Mouse (Mus musculus) embryonic facial prominence, embryonic 10.5 days (tissue): ENCODE data around the gene Satb2. TPM values are rescaled to one million over a fixed set of nuclear protein-coding genes. Genes with fewer than 3 reads are reported as not detected.

ENCODE experiments used
- DNase-seq: peaks from one replicate; pipeline ENCODE4 v3.0.0-alpha.2; 2017; ENCODE audit warnings: low spot score
- H3K27ac ChIP-seq: fragments of 300-500 bp; sonication (generic); replicated peaks from 2 replicates; pipeline ENCODE4 v1.5.1; 2016; ENCODE audit warnings: mild to moderate bottlenecking
- H3K27me3 ChIP-seq: fragments of 300-500 bp; sonication (generic); replicated peaks from 2 replicates; pipeline ENCODE4 v1.6.1; 2016; ENCODE audit warnings: low read depth, mild to moderate bottlenecking; ENCODE audit not compliant: poor library complexity, severe bottlenecking
- H3K36me3 ChIP-seq: fragments of 300-500 bp; sonication (generic); replicated peaks from 2 replicates; pipeline ENCODE4 v1.6.1; 2016; ENCODE audit warnings: mild to moderate bottlenecking, moderate library complexity
- H3K4me1 ChIP-seq: fragments of 300-500 bp; sonication (generic); 2 replicates; pipeline ENCODE4 v1.6.1; 2016
- H3K4me3 ChIP-seq: fragments of 300-500 bp; sonication (generic); 2 replicates; pipeline ENCODE4 v1.5.1; 2016; ENCODE audit warnings: mild to moderate bottlenecking, moderate library complexity
- H3K9me3 ChIP-seq: fragments of 300-500 bp; sonication (generic); 2 replicates; pipeline ENCODE4 v1.6.1; 2016; ENCODE audit warnings: mild to moderate bottlenecking
- WGBS: fragments of 180-500 bp; shearing (Covaris S2); methylation state at CpG from one replicate; pipeline ENCODE4 v1.1.7; 2016; 5-methylcytosine and 5-hydroxymethylcytosine counted together
- polyA plus RNA-seq: library from polyadenylated mRNA; unstranded; fragments of >200 nt; fragmentation: Nextera tagmentation; extraction: Ambion mirVana; gene quantifications from 2 replicates; pipeline ENCODE4 v1.2.1, GENCODE M21; 2016

Satb2 gene
- polyA plus RNA-seq, 1 experiment from 2014 or later, result 11.3 TPM

- peaks cover 12% of the 10 kb centered on the region for H3K4me1 ChIP-seq
- no peak overlapping the region for H3K4me3 ChIP-seq
- no peaks in the 10 kb centered on the region for H3K27me3 ChIP-seq
- WGBS, result 85% methylated on average over 8 of the region's 8 CpGs
- no peak overlapping the region for H3K27ac ChIP-seq
- DNase-seq, result no peak
- H3K36me3 ChIP-seq, result peaks cover 17% of the 10 kb centered on the region; the same call in 1 of the 2 replicates
- H3K9me3 ChIP-seq, result no peaks in the 10 kb centered on the region
Measured at GRCm38 (mm10) chr1:56845523-56846118, 132.8 kb downstream of the Satb2 start.

DNA sequence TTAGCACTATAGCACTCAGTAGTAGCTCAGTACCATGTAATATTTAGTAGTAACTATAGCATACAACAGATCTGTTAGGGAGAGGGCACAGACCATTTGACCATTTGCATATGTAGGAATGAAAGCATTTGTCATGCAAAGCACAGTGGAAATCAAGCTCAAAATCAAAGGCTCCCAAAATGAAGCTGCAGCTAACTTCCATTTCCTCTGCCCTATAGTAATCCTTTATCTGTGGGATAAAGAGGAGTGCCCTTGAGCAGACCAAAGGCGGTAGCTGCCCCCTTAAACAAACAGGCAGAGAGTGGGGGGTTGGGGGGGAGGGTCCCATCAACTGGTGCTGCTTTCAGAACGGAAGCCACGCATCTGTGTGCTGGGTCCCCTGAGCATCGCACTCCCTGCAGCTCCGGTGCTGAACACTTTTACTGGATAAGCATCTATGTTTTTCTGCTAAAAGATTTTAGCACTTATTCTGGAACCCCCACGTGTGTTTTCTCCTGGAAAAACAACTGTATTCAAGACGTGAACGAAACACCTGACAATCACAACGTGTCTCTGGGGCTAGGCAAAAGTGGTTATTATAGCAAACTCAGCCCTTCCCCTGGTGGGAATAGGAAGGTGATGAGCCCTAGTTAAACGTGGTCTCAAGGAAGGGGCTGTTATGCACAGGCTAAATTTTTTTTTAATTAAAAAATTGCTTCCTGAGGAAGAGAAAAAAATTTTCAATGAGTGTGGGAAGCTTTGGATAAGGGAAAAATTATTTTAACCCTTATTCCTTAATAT lies 133.7 kb downstream of the Satb2 start:
- no peaks in the 10 kb centered on the region for H3K27me3 ChIP-seq
- peaks cover 12% of the 10 kb centered on the region for H3K4me1 ChIP-seq
- H3K36me3 ChIP-seq, result peaks cover 15% of the 10 kb centered on the region; the same call in 1 of the 2 replicates
- 21% methylated on average over 10 of the region's 10 CpGs for WGBS
- H3K27ac ChIP-seq, result no peak overlapping the region
- no peaks in the 10 kb centered on the region for H3K9me3 ChIP-seq
- DNase-seq, result peak; percentile 13
- H3K4me3 ChIP-seq, result no peak overlapping the region

DNA sequence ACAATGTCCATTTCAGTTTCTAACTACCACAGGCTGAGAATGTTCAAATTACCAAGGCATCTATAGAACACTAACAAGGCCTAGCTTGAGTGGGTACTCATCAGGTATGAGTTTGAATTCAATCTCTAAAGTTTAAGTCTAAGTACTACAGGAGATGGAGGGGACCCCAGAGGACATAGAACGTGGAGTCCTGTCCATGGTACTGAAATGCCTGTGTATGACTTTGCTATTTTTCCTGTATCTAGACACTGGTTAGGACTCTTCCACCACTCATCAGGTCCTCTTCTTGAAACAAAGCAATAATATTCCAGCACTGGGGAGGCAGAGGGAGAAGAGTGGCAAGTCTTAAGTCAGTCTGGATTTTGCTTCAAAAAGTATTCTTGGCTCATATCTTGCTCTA lies 139.5 kb downstream of the Satb2 start:
- no peak for DNase-seq
- Histone ChIP-seq H3K27ac (no peak overlapping the region), H3K4me1 (peaks cover 7% of the 10 kb centered on the region), H3K36me3 (peaks cover 18% of the 10 kb centered on the region), H3K4me3 (no peak overlapping the region), H3K27me3 (no peaks in the 10 kb centered on the region), H3K9me3 (no peaks in the 10 kb centered on the region)
- 60% methylated on average over 1 of the region's 1 CpGs for WGBS

DNA sequence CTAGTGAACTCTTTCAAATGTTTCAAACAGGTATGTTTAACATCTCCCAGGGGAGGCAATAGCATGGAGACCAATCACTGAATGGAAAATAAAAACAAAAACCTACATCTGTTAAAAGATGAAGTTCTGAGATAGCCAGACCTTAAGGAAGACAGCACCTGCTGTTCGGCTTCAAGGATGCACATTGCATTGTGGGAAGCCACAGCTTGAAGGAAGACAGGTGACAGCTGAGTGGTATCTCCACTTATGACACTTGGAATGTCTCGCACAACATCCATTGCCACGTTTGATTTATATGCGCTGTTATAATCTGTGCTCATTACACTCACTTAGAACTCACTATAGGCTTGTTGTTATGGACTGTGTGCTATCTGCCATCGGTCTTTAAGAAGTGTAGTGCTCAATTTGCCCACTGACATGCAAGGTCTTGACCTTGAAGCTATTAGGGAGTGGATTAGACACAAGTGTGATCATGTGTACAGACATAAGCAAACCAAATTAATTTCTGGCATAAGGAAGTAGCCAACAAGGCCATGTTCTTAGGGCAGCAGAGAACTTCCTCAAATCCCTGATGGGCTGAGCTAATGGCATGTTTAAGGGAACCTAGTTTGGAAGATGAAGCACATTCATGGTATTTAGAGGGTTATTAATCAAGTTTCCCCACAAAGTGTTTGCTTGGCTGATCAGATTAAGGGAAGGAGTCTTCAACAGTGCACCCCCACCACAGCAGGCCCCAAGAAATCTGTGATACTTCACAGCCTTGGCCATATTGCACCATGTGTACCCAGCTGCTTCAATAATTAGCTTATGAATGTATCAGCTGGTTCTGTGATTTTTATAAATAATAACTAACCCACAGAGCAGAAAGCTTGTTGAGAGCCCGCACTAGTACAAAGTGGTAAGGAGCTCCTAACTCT lies 144.2 kb downstream of the Satb2 start:
- Histone ChIP-seq H3K9me3 (no peaks in the 10 kb centered on the region), H3K27ac (no peak overlapping the region), H3K4me1 (peaks cover 19% of the 10 kb centered on the region), H3K36me3 (peaks cover 25% of the 10 kb centered on the region), H3K4me3 (no peak overlapping the region), H3K27me3 (no peaks in the 10 kb centered on the region)
- no peak for DNase-seq
- 85% methylated on average over 6 of the region's 6 CpGs for WGBS

GRCm38 (mm10) chr1:56833307-56833706 lies 145.1 kb downstream of the Satb2 start:
- no peaks in the 10 kb centered on the region for H3K27me3 ChIP-seq
- H3K27ac ChIP-seq, result 0 out of 2 replicates have a peak overlapping the region, but pooled peaks have one; percentile 3
- H3K4me1 ChIP-seq, result peaks cover 19% of the 10 kb centered on the region
- peaks cover 22% of the 10 kb centered on the region for H3K36me3 ChIP-seq
- H3K4me3 ChIP-seq, result no peak overlapping the region
- WGBS, result 28% methylated on average over 6 of the region's 6 CpGs
- H3K9me3 ChIP-seq, result no peaks in the 10 kb centered on the region
- DNase-seq, result peak; percentile 56

DNA sequence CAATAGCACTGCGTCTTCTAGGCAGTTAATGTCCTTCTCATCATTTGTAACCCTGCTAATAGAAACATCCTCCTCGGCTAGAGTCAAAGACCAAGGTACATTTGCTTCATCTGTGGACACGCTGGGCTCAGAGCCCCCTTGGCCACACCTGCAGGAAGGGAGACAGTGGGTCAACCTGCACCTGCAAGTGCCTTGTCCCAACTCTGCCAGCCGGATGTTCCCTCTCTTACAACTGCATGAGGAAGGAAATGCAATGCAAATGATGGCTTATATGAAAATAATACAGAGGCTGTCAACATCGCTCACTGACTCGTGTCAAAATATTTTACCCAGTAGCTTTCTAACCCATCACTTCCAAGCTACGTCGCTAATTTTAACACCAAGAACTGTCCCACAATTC lies 145.7 kb downstream of the Satb2 start:
- no peaks in the 10 kb centered on the region for H3K27me3 ChIP-seq
- 88% methylated on average over 8 of the region's 8 CpGs for WGBS
- no peaks in the 10 kb centered on the region for H3K9me3 ChIP-seq
- peaks cover 26% of the 10 kb centered on the region for H3K36me3 ChIP-seq
- H3K4me1 ChIP-seq, result peaks cover 19% of the 10 kb centered on the region
- H3K27ac ChIP-seq, result no peak overlapping the region; the same call in 1 of the 2 replicates
- no peak for DNase-seq
- no peak overlapping the region for H3K4me3 ChIP-seq

GRCm38 (mm10) chr1:56822735-56823134 lies 155.7 kb downstream of the Satb2 start:
- Histone ChIP-seq H3K4me3 (no peak overlapping the region), H3K36me3 (peaks cover 3% of the 10 kb centered on the region; the same call in 1 of the 2 replicates), H3K9me3 (no peaks in the 10 kb centered on the region), H3K27me3 (no peaks in the 10 kb centered on the region), H3K27ac (no peak overlapping the region), H3K4me1 (no peaks in the 10 kb centered on the region)
- 88% methylated on average over 5 of the region's 5 CpGs for WGBS
- no peak for DNase-seq

DNA sequence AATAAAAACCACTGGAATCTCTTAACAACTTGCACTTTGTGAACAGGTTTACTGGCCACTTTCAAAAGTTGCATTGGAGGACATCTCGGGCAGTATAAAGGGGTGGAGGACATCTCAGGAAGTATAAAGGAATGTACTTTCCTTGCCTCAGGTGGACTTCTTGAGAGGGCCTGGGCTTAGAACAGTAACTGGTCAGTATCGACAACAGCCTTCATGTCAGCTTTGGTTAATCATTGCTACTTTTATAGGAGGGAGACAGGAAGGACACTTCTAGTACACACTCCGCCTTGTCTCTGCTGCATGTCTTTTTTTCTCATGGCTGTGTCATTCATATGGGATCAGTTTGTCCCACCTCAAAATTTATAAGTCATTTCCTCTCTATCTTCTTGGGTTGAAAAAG lies 156.4 kb downstream of the Satb2 start:
- peaks cover 1% of the 10 kb centered on the region; the same call in 1 of the 2 replicates for H3K4me1 ChIP-seq
- WGBS, result 90% methylated on average over 3 of the region's 3 CpGs
- DNase-seq, result no peak
- H3K27ac ChIP-seq, result no peak overlapping the region
- no peak overlapping the region for H3K4me3 ChIP-seq
- no peaks in the 10 kb centered on the region for H3K27me3 ChIP-seq
- peaks cover 3% of the 10 kb centered on the region; the same call in 1 of the 2 replicates for H3K36me3 ChIP-seq
- H3K9me3 ChIP-seq, result no peaks in the 10 kb centered on the region

DNA sequence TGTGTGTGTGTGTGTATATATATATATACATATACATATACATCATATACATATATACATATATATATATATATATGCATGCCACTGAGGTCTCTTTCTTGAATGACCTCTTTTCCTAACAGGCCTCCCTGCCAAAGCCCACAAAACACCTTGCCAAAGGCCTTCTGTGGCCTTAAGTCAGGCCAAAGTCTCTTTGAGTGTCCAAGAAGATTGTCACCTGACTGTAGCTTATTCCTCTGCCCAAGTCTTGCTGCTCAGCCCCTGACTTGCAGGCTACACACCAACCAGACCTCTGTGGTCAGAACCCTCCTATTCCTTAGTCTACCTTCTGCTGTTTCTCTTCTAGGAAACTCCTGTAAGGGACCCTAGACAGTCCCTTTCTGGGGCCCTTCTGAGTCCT lies 164.9 kb downstream of the Satb2 start:
- Histone ChIP-seq H3K9me3 (no peaks in the 10 kb centered on the region), H3K4me1 (peaks cover 3% of the 10 kb centered on the region; the same call in 1 of the 2 replicates), H3K36me3 (no peaks in the 10 kb centered on the region; the same call in 1 of the 2 replicates), H3K4me3 (no peak overlapping the region), H3K27me3 (no peaks in the 10 kb centered on the region), H3K27ac (no peak overlapping the region)
- DNase-seq, result no peak

DNA sequence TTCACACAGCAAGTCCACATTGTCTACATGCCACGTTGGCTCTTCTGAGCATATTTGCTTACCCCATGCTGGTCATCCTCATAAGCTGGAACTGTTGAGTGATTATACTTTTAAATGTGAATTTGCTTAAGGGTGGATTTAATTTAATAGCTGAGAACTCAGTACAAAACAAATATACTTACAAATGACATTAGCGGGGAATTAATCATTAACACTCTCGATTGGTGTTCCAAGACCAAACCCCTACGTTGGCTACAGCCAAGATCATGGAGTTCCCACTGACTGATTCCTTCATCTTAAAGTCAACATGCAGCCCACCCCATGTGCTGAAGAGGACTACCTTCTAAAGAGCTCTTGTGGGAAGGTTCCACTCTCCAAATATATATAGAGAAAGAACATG lies 165.5 kb downstream of the Satb2 start:
- Histone ChIP-seq H3K27ac (no peak overlapping the region), H3K9me3 (no peaks in the 10 kb centered on the region), H3K4me3 (no peak overlapping the region), H3K4me1 (peaks cover 3% of the 10 kb centered on the region; the same call in 1 of the 2 replicates), H3K27me3 (no peaks in the 10 kb centered on the region), H3K36me3 (no peaks in the 10 kb centered on the region; the same call in 1 of the 2 replicates)
- no peak for DNase-seq
- 91% methylated on average over 4 of the region's 4 CpGs for WGBS

- no peaks in the 10 kb centered on the region for H3K4me1 ChIP-seq
- no peak overlapping the region for H3K27ac ChIP-seq
- no peaks in the 10 kb centered on the region; the same call in 1 of the 2 replicates for H3K36me3 ChIP-seq
- no peaks in the 10 kb centered on the region for H3K27me3 ChIP-seq
- DNase-seq, result no peak
- no peaks in the 10 kb centered on the region for H3K9me3 ChIP-seq
- 93% methylated on average over 3 of the region's 3 CpGs for WGBS
- no peak overlapping the region for H3K4me3 ChIP-seq
Measured at GRCm38 (mm10) chr1:56811486-56811885, 167.0 kb downstream of the Satb2 start.

DNA sequence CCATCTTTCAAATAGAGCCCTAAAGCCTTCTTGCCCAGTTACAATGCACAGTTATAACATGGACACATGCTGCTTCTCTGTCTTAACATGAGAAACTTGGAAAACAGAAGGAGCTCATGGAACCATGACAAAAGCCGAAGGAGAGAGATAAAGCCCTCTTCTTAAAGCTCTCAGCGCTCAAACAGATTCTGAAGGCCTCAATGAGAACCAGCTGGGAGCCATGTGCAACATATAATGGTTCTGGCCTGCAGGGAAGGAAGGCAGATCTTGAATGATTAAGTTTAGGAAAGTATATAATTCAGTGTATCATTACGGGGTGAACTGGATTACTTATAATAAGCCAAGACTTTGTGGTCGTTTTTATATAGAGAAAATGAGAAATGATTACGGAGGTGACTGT lies 172.4 kb downstream of the Satb2 start:
- WGBS, result 67% methylated on average over 5 of the region's 5 CpGs
- DNase-seq, result no peak

More for the DNA sequence above, 172.4 kb downstream of the Satb2 start:
- Histone ChIP-seq H3K27ac (no peak overlapping the region), H3K4me3 (no peak overlapping the region), H3K36me3 (0 out of 2 replicates have a peak, but pooled peaks cover 4% of the 10 kb centered on the region), H3K9me3 (no peaks in the 10 kb centered on the region), H3K4me1 (0 out of 2 replicates have a peak, but pooled peaks cover 3% of the 10 kb centered on the region), H3K27me3 (no peaks in the 10 kb centered on the region)
